Mouse (Mus musculus) hindbrain, embryonic 12.5 days (tissue): ENCODE data around the gene E130218I03Rik. TPM values are rescaled to one million over a fixed set of nuclear protein-coding genes. Genes with fewer than 3 reads are reported as not detected.

Source experiments
- ATAC-seq: fragments of 200-750 bp; cut with Nextera tagmentation; 2 replicates; pipeline ENCODE4 v1.8.0; 2017; ENCODE audit warnings: moderate TSS enrichment; ENCODE audit not compliant: low FRiP score
- H3K27ac ChIP-seq: fragments of 300-500 bp; sonication (generic); 2 replicates; pipeline ENCODE4 v1.5.1; 2016; ENCODE audit warnings: mild to moderate bottlenecking
- H3K27me3 ChIP-seq: fragments of 300-500 bp; sonication (generic); 2 replicates; pipeline ENCODE4 v1.6.1; 2016; ENCODE audit warnings: mild to moderate bottlenecking
- H3K36me3 ChIP-seq: fragments of 300-500 bp; sonication (generic); 2 replicates; pipeline ENCODE4 v1.6.1; 2016; ENCODE audit warnings: mild to moderate bottlenecking
- H3K4me1 ChIP-seq: fragments of 300-500 bp; sonication (generic); 2 replicates; pipeline ENCODE4 v1.6.1; 2016
- H3K4me2 ChIP-seq: fragments of 300-500 bp; sonication (generic); replicated peaks from 2 replicates; pipeline ENCODE4 v1.6.1; 2016; ENCODE audit warnings: mild to moderate bottlenecking
- H3K4me3 ChIP-seq: fragments of 300-500 bp; sonication (generic); 2 replicates; pipeline ENCODE4 v1.5.1; 2016; ENCODE audit warnings: mild to moderate bottlenecking
- H3K9ac ChIP-seq: fragments of 300-500 bp; sonication (generic); 2 replicates; pipeline ENCODE4 v1.6.1; 2016; ENCODE audit warnings: mild to moderate bottlenecking, moderate library complexity
- H3K9me3 ChIP-seq: fragments of 300-500 bp; sonication (generic); replicated peaks from 2 replicates; pipeline ENCODE4 v1.6.1; 2016; ENCODE audit warnings: mild to moderate bottlenecking
- WGBS: fragments of 180-500 bp; shearing (Covaris S2); methylation state at CpG from one replicate; pipeline ENCODE4 v1.1.7; 2016; 5-methylcytosine and 5-hydroxymethylcytosine counted together
- polyA plus RNA-seq: library from polyadenylated mRNA; unstranded; fragments of >200 nt; fragmentation: Nextera tagmentation; extraction: Ambion mirVana; gene quantifications from 2 replicates; pipeline ENCODE4 v1.2.1, GENCODE M21; 2016

The E130218I03Rik gene
- polyA plus RNA-seq, 1 experiment from 2014 or later = 0.31 TPM

DNA sequence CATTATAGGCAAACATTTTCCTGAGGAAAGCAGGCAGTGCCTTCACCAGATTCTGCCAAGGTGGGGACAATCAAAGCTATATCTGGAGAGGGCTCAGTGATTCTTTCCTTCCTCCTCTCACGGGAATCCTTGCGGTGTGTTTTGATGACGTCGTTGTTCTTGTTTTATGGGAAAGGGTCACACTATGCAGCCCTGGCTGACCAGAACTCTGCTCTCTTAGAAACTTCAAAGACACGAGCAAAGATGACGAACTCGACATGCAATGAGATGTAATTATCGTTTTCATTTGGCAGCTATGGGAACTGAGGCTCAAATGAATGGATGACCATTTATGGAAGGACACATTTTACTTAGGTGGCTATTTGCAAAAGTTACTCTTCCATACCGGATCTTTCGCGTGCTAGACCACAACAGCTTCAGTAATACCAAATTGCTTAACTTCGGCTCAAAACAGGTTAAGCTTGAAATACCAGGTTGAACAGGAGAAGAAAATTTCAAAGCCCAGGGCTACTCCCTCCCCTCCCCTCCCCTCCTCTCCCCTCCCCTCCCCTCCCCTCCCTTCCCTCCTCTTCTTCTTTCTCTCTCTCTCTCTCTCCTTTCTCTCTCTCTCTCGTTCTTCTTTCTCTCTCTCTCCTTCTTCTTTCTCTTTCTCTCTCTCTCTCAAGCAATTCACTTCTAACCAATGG is 29.4 kb downstream of the E130218I03Rik start:
- H3K27me3 ChIP-seq = no peaks in the 10 kb centered on the region
- no peak for ATAC-seq
- H3K4me1 ChIP-seq = no peaks in the 10 kb centered on the region
- no peak overlapping the region for H3K4me3 ChIP-seq
- H3K9me3 ChIP-seq = no peaks in the 10 kb centered on the region
- peak overlapping the region; percentile 11; the same call in 1 of the 2 replicates for H3K4me2 ChIP-seq
- 32% methylated on average over 12 of the region's 13 CpGs for WGBS
- H3K36me3 ChIP-seq = peaks cover 20% of the 10 kb centered on the region
- no peak overlapping the region for H3K27ac ChIP-seq
- no peak overlapping the region for H3K9ac ChIP-seq

DNA sequence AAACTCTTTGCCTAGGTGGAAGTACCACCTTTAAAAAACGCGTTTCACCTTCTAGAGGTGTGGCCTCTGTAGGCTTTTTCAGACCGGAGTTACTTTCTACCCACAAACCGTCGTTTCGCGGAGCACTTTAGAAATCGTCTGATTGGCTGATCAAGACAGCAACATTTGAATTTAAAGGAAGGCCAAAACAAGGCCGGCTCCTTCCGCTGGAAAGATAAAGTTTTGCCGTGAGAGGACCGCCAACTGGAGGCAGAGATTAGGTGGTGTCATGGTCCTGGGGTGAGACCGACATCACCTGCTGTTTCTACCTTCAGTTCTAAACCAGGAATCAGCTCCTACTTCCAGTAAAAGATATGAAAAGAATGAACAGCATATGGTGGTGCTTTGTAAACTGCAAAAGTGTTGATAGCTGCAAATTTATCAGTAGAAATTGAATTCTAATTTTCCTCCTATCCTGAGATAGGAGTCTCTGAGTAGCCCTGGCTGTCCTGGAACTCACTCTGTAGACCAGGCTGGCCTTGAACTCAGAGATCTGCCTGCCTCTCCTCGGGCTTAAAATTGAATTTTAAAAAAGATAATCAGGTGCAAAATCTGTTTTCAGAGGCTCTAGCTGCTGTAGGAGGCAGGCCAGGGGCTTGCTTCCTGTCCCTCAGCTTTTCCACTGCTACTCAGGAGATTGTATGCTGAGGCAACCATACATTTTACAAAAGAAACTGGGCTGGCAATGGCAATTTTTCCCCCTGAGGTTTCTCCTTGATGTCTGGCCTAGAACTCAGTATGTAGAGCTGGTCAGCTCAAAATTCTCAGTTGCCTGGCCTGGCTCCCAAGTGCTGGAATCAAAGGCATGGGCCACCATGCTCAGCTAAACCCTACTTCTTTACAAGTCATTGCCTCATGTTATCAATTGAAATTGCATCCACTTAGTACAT is 30.2 kb downstream of the E130218I03Rik start:
- 6% methylated on average over 14 of the region's 14 CpGs for WGBS
- Histone ChIP-seq H3K4me2 (peak overlapping the region; percentile 11; the same call in 1 of the 2 replicates), H3K9ac (0 out of 2 replicates have a peak overlapping the region, but pooled peaks have one; percentile 13), H3K36me3 (peaks cover 25% of the 10 kb centered on the region), H3K9me3 (no peaks in the 10 kb centered on the region), H3K4me1 (no peaks in the 10 kb centered on the region), H3K27ac (no peak overlapping the region), H3K4me3 (no peak overlapping the region), H3K27me3 (no peaks in the 10 kb centered on the region)
- no peak for ATAC-seq

DNA sequence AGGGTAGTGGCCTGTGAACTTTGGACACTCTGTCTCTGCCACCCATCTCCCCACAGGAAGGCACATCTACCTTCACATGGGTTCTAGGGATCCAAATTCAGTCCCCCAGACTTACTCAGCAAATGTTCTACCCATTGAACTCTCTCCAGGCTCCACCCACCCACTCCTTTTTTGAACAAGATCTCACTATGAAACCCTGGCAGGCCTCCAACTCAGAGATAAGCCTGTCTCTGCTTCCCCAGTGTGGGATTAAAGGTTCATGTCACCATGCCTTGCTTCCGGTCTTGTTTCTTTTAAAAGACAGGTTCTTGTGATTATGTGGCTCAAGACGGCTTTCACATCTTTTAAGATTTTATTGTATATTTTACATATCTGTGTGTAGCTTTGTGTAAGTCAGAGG is 41.5 kb downstream of the E130218I03Rik start:
- H3K4me3 ChIP-seq = no peak overlapping the region
- H3K4me1 ChIP-seq = peaks cover 25% of the 10 kb centered on the region
- peaks cover 30% of the 10 kb centered on the region for H3K36me3 ChIP-seq
- ATAC-seq = no peak
- 92% methylated on average over 2 of the region's 2 CpGs for WGBS
- no peaks in the 10 kb centered on the region for H3K27me3 ChIP-seq
- no peak overlapping the region for H3K9ac ChIP-seq
- no peak overlapping the region for H3K27ac ChIP-seq
- no peak overlapping the region for H3K4me2 ChIP-seq
- no peaks in the 10 kb centered on the region for H3K9me3 ChIP-seq

DNA sequence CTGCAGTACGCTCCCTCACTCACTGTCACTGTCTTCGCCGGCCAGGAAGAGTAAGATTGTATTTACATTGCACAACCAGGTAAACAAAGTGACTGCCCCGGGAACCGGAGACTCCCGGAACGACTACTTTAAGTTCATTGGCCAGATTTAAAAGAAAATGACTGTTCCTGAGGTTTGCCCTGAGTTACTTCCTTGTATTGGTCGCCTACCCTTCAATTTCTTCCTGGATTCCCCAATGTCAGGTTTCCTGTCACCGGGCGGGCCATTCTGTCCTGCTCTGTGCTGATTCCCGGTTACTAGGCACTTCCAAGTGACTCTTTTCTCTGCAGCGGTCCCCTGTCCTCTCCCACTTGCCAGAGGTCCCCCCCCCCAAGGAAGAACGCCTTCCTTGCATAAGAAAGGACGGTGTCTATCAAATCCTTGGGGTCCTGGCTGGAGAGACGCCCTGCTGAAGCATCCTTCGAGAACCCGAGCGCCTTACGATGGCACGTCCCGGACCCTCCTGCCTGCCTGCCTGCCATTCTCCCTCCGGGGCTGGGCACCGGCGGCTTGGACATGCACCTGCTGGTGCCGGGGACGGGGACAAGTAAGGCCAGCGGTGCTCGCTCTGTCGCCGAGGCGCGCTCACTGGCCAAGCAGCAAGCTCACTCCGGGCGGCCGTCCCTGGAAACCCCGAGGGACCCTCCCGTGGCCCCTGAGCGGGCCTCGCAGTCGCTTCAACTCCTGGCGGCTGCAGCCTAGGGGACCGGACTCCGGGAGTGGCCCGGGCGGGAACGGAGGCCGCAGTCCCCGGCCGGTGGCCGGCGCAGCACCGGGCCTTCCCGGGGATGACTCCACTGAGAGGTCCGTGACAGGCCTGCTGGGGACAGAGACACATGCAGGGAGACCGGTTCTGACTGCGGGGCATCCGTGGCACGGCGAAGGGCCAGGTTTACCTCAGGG is 43.0 kb downstream of the E130218I03Rik start:
- Histone ChIP-seq H3K27ac (peak overlapping the region; percentile 100), H3K36me3 (peaks cover 21% of the 10 kb centered on the region), H3K27me3 (no peaks in the 10 kb centered on the region), H3K4me3 (peak overlapping the region; percentile 94), H3K4me2 (peak overlapping the region; percentile 97), H3K9me3 (no peaks in the 10 kb centered on the region), H3K4me1 (peaks cover 25% of the 10 kb centered on the region), H3K9ac (peak overlapping the region; percentile 99)
- peak; percentile 74 for ATAC-seq
- WGBS = 3% methylated on average over 53 of the region's 59 CpGs

DNA sequence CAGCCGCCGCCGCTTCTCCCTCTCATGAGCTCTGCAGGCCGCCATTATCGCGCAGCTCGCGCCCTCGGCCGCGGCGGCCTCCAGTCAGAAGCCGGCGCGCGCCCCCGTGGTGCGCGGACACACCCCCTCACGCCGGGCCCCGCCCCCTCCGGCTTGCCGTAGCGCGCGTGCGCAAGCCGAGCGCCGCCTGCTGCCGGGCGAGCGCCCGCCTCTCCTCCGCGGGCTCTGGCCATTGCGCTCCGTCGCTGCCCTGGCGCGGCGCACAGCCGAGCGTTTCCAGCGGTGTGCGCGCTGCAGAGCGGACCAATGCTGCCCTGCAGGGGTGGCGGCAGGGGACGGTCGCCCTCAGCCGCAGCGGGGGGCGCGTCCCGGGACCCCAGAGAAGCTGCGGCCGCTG is 43.7 kb downstream of the E130218I03Rik start:
- WGBS = under 1% methylated on average over 55 of the region's 59 CpGs
- Histone ChIP-seq H3K27me3 (no peaks in the 10 kb centered on the region), H3K9me3 (no peaks in the 10 kb centered on the region), H3K4me1 (peaks cover 25% of the 10 kb centered on the region), H3K4me2 (peak overlapping the region; percentile 97), H3K36me3 (peaks cover 15% of the 10 kb centered on the region), H3K27ac (peak overlapping the region; percentile 100), H3K4me3 (peak overlapping the region; percentile 94), H3K9ac (peak overlapping the region; percentile 99)
- peak; percentile 97 for ATAC-seq

DNA sequence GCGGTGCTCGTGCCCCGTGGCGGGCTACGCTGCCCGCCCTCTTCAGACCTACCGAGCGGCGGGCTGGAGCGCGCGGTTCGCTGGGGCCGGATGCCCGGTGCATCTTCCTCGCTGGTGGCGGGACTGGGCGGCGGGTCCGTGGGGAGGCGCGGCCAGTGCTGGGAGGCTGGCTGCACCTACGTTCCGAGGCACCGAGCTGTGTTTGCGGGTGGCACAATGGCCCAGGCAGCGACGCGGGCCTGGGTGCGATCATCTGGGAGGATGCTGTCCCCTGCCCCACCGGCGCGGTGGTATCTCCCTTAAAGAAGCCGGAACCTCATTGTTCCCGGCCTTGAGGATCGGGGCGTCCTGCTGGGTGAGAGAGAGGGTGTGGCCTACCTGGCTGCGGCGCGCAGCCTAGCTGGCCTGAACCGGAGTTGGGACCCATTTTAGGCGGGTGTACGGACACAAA is 44.1 kb downstream of the E130218I03Rik start, which contains the start of gene Pdik1l:
TSS of gene Pdik1l (minus strand) at position 321 of the 451 bp plus-strand sequence.
- peak; percentile 84 for ATAC-seq
- Histone ChIP-seq H3K9me3 (no peaks in the 10 kb centered on the region), H3K4me1 (peaks cover 25% of the 10 kb centered on the region), H3K27me3 (no peaks in the 10 kb centered on the region), H3K27ac (peak within 1 kb of the TSS; percentile 100), H3K4me2 (peak within 1 kb of the TSS; percentile 97), H3K9ac (peak within 1 kb of the TSS; percentile 99), H3K36me3 (peaks cover 14% of the 10 kb centered on the region), H3K4me3 (peak within 1 kb of the TSS; percentile 94)
- under 1% methylated on average over 43 of the region's 43 CpGs for WGBS

DNA sequence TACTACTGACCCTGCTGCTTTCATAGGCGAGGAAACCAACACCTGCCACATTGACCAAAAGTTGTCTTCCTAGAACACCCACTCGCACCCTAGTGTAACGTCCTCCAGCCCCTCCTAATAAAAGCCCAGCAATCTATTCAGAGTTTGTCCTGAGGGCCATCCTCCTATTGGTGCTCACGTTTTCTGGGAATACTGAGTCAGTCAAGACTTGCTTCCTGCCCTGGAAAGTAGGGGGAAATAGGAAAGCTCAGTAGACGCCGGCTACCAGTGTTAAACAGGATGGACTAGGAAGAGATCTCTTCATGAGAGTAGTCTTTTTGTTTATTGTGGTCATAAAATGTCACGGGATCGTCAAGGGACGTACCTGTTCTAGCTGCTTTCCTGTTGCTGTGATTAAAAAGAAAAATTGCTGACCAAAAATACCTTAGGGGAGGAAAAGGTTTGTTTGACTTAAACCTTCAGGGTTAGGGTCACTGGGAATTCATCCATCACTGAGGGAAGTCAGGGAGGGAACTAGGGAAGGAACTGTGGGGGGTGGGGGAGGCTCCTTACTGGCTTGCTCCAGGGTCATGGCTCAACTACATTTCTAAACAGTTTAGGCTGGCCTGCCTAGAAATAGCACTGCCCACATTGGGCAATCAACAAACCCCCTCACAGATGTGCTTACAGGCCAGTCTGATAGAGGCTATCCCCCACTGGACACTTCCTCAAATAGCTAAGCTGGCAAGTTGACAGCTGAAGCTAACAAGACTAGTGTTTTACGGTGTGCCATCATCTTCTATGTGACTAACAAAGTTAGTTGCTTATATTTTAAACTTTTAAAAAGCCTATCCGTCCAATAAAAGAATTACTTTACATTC is 45.2 kb downstream of the E130218I03Rik start:
- Histone ChIP-seq H3K36me3 (peaks cover 8% of the 10 kb centered on the region), H3K9ac (peak overlapping the region; percentile 99), H3K4me1 (peaks cover 25% of the 10 kb centered on the region), H3K9me3 (no peaks in the 10 kb centered on the region), H3K4me3 (peak overlapping the region; percentile 94), H3K4me2 (peak overlapping the region; percentile 97), H3K27ac (peak overlapping the region; percentile 100), H3K27me3 (peaks cover 9% of the 10 kb centered on the region)
- ATAC-seq = no peak
- 48% methylated on average over 11 of the region's 11 CpGs for WGBS

DNA sequence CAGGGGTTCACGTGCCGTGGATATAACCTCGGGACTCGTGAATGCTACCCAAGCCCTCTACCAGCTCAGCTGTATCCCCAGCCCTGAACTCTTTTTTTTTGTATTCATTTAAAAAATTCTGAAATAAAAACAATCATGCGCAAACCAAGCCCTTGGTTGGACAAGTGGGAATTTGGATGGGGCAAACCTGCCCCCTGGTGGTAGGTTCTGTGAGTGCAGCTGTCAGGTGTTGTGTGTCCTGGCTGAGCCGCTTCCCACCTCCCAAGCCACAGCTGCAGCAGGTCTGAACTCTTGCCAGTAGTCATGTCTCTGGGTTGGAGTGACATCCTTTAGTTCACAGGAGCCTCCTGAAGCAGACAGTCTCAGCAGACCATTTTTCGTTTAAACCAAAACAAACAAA is 48.6 kb downstream of the E130218I03Rik start:
- Histone ChIP-seq H3K4me3 (no peak overlapping the region), H3K27me3 (peaks cover 13% of the 10 kb centered on the region), H3K9ac (no peak overlapping the region), H3K9me3 (no peaks in the 10 kb centered on the region), H3K27ac (no peak overlapping the region), H3K4me1 (peaks cover 15% of the 10 kb centered on the region), H3K36me3 (no peaks in the 10 kb centered on the region), H3K4me2 (no peak overlapping the region)
- WGBS = 24% methylated on average over 7 of the region's 7 CpGs
- no peak for ATAC-seq

DNA sequence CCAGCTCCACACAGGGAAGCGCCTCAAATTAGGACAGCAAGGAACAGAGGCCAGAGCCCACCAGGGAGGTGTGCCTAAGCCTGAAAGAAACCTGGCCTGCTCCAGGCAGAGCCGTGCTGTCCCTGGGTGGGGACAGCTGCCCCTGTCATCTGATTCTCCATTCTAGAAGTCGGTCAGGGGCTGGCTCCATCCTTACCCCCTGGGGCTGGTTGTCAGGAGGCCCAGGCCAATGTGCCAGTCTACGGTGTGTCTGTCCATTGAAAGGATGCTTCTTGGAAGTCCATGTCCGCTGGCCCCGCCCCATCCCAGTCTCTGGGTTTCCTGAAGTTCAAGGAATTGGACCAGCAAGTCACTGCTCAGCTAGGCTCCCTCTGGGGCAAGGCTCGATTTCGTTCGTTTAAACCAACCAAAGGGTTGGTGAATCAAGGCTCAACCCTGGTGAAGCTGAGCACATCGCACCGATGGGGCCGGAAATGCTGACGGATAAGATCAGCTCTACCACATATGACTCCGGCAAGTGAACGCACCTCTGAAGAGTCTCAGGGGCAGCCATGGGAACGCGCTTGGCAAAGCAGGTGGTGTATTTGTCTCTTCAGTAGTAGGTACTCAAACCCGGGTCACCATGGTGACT is 49.7 kb downstream of the E130218I03Rik start:
- Histone ChIP-seq H3K4me1 (peaks cover 11% of the 10 kb centered on the region), H3K4me2 (no peak overlapping the region), H3K27me3 (peaks cover 13% of the 10 kb centered on the region), H3K4me3 (no peak overlapping the region), H3K9ac (no peak overlapping the region), H3K9me3 (no peaks in the 10 kb centered on the region), H3K27ac (no peak overlapping the region), H3K36me3 (no peaks in the 10 kb centered on the region)
- 72% methylated on average over 18 of the region's 18 CpGs for WGBS
- no peak for ATAC-seq

DNA sequence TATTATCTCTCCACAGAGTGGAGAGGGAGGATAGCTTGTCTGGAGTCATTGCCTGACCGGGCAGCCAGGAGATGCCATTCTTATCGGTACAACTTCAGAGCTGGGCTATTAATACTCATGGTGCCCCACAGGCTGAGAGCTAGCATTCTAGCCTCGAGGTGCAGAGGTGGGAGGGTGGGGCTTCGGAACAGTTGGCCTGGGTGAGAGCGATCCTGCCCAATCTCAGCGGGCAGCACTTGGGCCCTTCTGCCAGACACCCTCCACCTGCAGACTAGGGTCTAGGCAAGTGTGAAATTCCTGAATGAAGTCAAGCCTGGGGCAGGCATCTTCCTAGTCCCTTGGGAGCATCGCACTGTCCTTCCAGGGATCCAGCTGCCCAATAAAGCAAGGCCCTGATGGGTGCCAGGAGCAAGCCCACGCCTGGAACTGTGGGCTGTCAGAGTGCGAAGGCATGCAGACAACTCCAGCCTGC is 50.3 kb downstream of the E130218I03Rik start:
- no peaks in the 10 kb centered on the region for H3K36me3 ChIP-seq
- no peak overlapping the region for H3K4me3 ChIP-seq
- no peak overlapping the region for H3K4me2 ChIP-seq
- WGBS = 74% methylated on average over 9 of the region's 9 CpGs
- H3K27me3 ChIP-seq = peaks cover 13% of the 10 kb centered on the region
- H3K4me1 ChIP-seq = peaks cover 5% of the 10 kb centered on the region; the same call in 1 of the 2 replicates
- H3K9me3 ChIP-seq = no peaks in the 10 kb centered on the region
- H3K27ac ChIP-seq = no peak overlapping the region
- no peak for ATAC-seq
- no peak overlapping the region for H3K9ac ChIP-seq
